Mouse (Mus musculus) left cerebral cortex, adult 2 months (tissue): ENCODE results near the gene Stk24. TPM values are rescaled to one million over a fixed set of nuclear protein-coding genes. Genes with fewer than 3 reads are reported as not detected.
"Not testable (repeated sequence)": the region's sequence is repeated elsewhere in the genome, so short reads cannot be mapped to it uniquely, and the experiment has no call there.

Source experiments
- DNase-seq, 2 experiments: peaks; one replicate each; pipeline ENCODE4 v3.0.0; 2021 to 2022; ENCODE audit warnings: low spot score in 2 of 2, mixed read lengths in 1 of 2; ENCODE audit errors: extremely low spot score in 1 of 2
- H3K27ac ChIP-seq: fragments of 200-600 bp; 2 replicates; pipeline ENCODE4 v1.8.1; 2022
- H3K4me3 ChIP-seq: fragments of 200-600 bp; 2 replicates; pipeline ENCODE4 v1.8.1; 2022
- CTCF ChIP-seq: fragments of 200-600 bp; IDR thresholded peaks from 2 replicates; pipeline ENCODE4 v1.8.1; 2022; ENCODE audit warnings: antibody characterized with exemption, mild to moderate bottlenecking, moderate library complexity
- intact Hi-C: fragments of 180-260 bp; cut with DNase I; formaldehyde crosslinking; loops from one replicate; pipeline ENCODE4 v1.15.1; 2025
- long read RNA-seq, 2 experiments: library from polyadenylated mRNA; stranded (forward); transcript quantifications; one replicate each; pipeline ENCODE4 v2.0.0; 2021; ENCODE audit warnings: borderline mapping rate in 2 of 2
- total RNA-seq, 2 experiments: library from RNA; stranded (reverse); gene quantifications; 2 replicates each; pipeline ENCODE4 v1.2.3; 2021

Gene Stk24
- 10 to 100 TPM; 67.8 to 74.2 TPM for total RNA-seq
- long read RNA-seq, experiment 1, transcript Stk24-201 (11 exons, 2,676 nt), result major isoform, 39 of 48 reads
- long read RNA-seq, experiment 1, partial matches to known transcripts, result 3 of 48 reads
- long read RNA-seq, experiment 1, other reads (novel, unspliced or antisense), result 6 of 48 reads
- long read RNA-seq, experiment 2, transcript Stk24-201 (11 exons, 2,676 nt), result major isoform, 24 of 30 reads
- long read RNA-seq, experiment 2, partial matches to known transcripts, result 3 of 30 reads
- long read RNA-seq, experiment 2, other reads (novel, unspliced or antisense), result 3 of 30 reads

DNA sequence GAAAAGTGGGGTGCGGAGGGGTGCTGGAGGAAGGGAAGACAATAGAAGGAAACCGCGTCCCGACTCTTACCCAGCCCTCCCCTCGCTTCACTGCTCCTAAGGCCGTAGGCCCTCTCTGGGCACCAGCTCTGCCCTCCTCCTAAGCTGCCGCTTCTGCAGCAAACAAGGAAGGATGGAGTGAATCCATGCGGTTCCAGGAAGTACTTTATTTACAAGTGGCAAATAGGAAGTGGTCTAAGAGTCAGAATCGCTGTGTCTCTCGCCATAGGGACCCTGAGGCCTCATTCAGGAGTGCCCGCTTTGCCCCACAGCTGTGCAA, at the start of gene Stk24:
Gene Stk24 (minus strand): TSS at position 185 of the 319 bp plus-strand sequence.
- Histone ChIP-seq H3K4me3 (peak within 1 kb of the TSS; percentile 92), H3K27ac (peak within 1 kb of the TSS; percentile 98)
- intact Hi-C loops, result loop anchor here (2.0 to 5.0 kb wide), 2 partner anchors 57 to 97 kb away; no protein-coding TSS in a partner anchor
- peak in 1 of 2 experiments; percentile 39 for DNase-seq
- TF ChIP-seq CTCF, result no peak

DNA sequence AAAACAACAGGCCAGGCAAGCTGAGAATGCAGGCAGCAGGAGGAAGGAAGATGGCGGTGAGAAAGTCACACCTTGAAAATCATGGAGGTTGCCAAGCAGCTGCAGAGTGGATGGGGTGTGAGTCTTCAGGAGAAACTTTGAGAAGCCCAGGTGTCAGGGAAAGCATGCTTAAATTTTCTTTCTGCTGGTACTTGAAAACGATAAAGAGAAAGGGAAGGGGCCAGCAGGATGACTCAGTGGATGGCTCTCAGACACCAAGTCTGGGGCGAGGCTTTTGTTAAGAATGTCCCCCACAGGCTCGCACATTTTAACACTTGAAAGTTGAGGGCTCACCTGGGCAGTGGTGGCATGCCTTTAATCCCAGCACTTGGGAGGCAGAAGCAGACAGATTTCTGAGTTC, 48.3 kb upstream of the Stk24 start:
- intact Hi-C loops, result loop anchor here (5.0 kb wide), 1 partner anchor 36 kb away; no protein-coding TSS in a partner anchor
- H3K4me3 ChIP-seq, result no peak overlapping the region
- no peak for DNase-seq
- H3K27ac ChIP-seq, result no peak overlapping the region
- TF ChIP-seq CTCF, result no peak

DNA sequence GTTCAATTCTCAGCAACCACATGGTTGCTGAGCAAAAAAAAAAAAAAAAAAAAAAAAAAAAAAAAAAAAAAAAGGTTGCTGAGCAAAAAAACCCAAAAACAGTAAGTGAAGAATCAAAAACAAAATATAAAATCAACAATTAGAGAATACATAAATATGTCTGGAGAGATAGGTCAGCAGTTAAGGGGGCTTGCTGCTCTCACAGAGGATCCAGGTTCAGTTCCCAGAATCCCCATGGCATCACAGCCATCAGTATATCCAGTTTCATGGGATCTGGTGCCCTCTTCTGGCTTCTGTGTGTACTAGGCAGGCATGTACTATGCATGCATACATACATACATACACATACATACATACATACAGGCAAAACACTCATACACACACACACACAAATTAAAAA, 46.9 kb upstream of the Stk24 start:
- no peak for DNase-seq
- intact Hi-C loops, result loop anchor here (5.0 kb wide), 1 partner anchor 34 kb away; no protein-coding TSS in a partner anchor
- Histone ChIP-seq H3K4me3 (no peak overlapping the region), H3K27ac (no peak overlapping the region)
- peak; percentile 33 for TF ChIP-seq CTCF

DNA sequence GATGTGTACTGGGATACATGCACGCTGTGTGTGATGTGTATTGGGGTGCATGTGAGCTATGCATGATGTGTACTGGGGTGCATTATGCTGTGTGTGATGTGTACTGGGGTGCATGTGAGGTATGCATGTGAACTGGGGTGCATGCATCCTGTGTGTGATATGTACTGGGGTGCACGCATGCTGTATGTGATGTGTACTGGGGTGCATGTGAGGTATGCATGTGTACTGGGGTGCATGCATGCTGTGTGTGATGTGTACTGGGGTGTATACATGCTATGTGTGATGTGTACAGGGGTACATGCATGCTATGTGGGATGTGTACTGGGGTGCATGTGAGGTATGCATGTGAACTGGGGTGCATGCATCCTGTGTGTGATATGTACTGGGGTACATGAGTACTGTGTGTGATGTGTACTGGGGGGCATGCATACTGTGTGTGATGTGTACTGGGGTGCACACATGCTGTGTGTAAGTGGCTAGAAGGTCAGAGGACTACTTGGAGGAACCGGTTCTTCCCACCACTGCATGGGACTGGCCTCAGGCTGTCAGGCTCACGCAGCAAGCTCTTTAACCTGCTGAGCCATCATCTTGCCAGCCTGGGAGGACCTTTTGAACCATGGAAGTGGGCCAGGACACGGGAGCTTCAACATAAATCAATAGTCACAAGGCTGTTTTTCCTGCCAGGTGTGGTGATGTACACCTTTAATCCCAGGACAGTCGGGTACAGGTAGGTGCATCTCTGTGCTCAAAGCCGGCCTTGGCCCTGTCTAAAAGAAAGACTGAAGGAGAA, 45.4 kb upstream of the Stk24 start:
- Histone ChIP-seq H3K27ac (no peak overlapping the region), H3K4me3 (no peak overlapping the region)
- DNase-seq, result no peak
- no peak for TF ChIP-seq CTCF
- intact Hi-C loops, result loop anchor here (5.0 kb wide), 1 partner anchor 33 kb away; no protein-coding TSS in a partner anchor

DNA sequence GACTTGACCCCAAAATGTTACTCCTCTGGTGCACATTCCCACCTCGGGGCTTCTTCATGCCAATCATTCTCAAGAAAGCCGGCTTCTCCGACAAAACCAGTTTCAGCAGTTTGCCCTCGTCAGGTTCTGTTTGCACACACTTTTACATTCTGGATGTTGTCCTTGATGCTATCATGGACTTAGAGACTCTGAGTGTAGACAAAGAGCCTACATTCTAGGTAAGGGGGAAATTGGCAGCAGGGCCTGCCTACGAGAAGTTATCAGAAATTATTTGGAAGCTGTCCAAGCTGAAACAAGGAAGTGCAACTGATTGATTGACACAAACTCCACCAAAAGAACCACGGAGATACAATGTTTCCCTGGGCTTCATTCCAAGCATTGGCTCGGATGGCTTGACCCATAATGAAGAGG, 43.5 kb upstream of the Stk24 start:
- no peak for DNase-seq
- no peak for TF ChIP-seq CTCF
- no peak overlapping the region for H3K4me3 ChIP-seq
- intact Hi-C loops, result no loop called here
- no peak overlapping the region for H3K27ac ChIP-seq

DNA sequence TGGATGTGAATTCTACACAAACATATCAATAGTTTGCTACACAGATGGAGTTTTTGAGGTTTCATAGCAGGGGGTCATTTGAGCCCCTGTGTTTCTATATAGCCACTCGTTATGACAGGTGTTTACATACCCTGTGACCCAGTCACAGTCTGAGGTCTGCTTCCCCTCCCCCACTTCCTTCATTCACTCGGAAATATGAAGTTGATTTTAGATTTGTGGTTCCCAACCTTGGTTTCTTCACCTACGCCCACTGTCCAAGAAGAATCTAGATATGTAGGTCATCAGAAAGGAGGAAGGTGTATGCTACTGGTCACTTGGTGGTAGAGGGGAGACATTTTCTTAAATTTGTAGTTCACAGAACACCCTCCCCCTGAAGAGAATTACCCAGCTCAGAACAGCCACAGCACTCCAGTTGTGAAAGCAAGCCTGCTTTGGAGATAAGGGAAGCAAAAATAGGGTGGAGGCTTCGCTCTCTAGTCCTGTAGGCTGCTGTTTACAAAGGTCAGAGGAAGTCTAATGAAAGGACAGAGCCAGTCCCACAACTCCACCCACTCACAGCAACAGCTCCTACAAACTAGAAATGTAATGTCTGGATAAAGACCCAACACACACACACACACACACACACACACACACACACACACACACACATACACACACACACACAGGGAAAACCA, 43.0 kb upstream of the Stk24 start:
- intact Hi-C loops, result no loop called here
- Histone ChIP-seq H3K27ac (no peak overlapping the region; the same call in 1 of the 2 replicates), H3K4me3 (no peak overlapping the region)
- DNase-seq, result no peak
- TF ChIP-seq CTCF, result no peak

DNA sequence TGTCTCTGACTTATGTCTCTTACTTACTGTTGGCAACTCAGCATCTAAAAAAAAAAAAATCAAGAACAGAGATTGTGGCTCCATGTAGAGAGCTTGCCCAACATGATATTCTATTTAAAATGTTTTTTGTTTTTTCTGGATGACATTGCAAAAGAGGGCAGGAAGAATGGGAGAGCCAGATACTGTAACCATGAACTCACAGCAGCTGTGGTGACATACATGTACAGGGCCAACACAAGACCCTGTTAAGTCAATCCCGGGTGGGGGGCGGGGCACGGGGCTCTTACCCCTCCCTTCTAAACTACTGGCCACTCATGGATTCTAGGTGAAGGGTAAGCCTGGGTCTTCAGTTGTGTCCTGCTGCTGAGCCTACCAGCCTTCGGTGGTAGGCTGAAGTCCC, 42.2 kb upstream of the Stk24 start:
- no peak overlapping the region for H3K27ac ChIP-seq
- no peak for DNase-seq
- TF ChIP-seq CTCF, result no peak
- intact Hi-C loops, result no loop called here
- H3K4me3 ChIP-seq, result no peak overlapping the region

DNA sequence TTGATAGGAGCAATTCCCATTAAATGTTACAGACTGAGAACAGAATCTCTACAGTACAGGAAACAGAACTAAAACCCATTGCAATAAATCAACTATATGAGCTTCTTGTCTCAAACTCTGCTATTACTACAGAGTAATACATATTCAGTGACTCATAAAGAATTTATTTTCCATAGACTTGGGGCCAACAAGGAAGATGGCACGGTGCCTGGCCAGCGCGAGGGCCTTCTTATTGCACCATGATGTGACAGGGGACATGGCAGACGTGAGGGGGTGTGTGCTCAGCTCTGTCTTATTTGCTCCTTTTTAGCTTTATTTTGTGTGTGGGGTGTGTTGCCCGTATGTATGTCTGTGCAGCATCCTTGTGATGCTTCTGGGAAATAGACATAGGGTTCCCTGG, 37.8 kb upstream of the Stk24 start:
- H3K27ac ChIP-seq, result no peak overlapping the region
- intact Hi-C loops, result no loop called here
- H3K4me3 ChIP-seq, result no peak overlapping the region
- no peak for DNase-seq
- no peak for TF ChIP-seq CTCF

DNA sequence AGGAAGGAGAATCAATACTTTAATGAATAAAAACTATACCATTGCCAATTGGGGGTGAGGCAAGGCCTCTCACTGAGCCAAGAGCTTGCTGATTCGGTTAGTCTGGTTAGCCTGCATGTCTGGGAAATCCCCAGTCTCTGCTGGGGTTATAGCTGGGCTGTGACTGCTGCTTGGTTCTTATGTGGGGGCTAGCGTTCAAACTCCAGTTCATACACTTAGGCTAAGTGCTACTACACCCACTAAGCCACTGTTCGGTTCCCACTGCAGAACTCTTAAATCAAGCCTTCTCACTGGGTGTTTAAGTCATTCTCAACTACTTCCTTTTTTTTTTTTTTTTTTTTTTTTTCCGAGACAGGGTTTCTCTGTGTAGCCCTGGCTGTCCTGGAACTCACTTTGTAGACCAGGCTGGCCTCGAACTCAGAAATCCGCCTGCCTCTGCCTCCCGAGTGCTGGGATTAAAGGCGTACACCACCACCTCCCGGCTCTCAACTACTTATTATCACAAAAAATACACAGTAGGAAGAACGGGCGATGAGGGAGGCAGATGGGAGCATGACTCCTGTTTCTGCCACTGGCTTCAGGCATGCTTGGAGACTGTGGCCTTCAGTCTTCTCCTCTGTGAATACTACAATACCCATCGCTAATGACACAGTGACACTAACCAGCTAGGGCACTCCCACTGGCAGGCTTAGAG, 37.0 kb upstream of the Stk24 start:
- Histone ChIP-seq H3K27ac (no peak overlapping the region), H3K4me3 (no peak overlapping the region)
- intact Hi-C loops, result no loop called here
- DNase-seq, result no peak
- TF ChIP-seq CTCF, result no peak

DNA sequence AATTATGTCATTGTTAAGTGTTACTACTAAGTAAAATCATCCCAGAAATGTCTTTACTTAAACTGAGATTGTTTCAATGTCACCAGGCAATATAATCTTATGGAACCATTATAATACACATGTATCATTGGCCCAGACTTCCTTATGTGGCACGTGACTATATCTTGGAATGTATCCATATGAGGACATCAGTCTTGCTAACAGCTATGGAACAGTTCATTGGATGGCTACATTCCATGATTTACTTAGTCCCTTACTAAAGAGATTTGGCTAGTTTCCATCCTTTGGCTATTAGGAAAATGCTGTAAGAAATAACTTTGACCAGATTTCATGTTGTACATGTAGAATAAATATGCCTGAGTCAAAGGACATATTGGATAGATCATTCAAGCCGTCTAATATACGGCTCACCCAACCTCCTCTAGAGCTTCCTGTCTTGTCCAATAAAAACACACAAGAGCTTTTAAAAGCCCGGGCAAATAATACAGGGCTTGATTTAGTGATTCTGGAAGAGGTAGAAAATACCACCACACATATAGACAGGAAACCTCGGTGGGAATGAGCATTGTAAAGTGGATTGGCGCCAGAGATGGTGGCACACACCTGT, 34.9 kb upstream of the Stk24 start:
- H3K27ac ChIP-seq, result no peak overlapping the region
- intact Hi-C loops, result no loop called here
- H3K4me3 ChIP-seq, result no peak overlapping the region
- TF ChIP-seq CTCF, result no peak
- no peak for DNase-seq

DNA sequence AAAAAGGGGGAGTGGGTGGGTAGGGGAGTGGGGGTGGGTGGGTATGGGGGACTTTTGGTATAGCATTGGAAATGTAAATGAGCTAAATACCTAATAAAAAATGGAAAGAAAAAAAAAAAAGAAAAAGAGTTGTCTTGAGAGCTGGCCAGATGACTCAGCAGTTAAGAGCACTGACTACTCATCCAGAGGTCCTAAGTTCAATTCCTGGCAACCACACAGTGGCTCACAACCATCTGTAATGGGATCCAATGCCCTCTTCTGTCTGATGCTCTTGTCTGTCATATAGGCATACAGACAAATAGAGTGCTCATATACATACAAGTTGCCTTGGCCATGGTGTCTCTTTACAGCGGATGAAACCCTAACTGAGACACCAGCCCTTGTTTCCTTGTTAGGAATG, 33.9 kb upstream of the Stk24 start:
- H3K27ac ChIP-seq, intact Hi-C loops, DNase-seq, H3K4me3 ChIP-seq: not testable (repeated sequence)
